Mouse (Mus musculus) adrenal gland, postnatal 14 days (tissue): ENCODE measurements around the gene Kctd20. TPM values are rescaled to one million over a fixed set of nuclear protein-coding genes. Genes with fewer than 3 reads are reported as not detected.

Experiments used
- DNase-seq: peaks from one replicate; pipeline ENCODE4 v3.0.0; 2021; ENCODE audit warnings: mixed read lengths
- long read RNA-seq, 2 experiments: library from polyadenylated mRNA; stranded (forward); transcript quantifications; one replicate each; pipeline ENCODE4 v2.0.0; 2021
- total RNA-seq: library from RNA; stranded (reverse); gene quantifications from 2 replicates; pipeline ENCODE4 v1.2.3, GENCODE M21; 2021

The Kctd20 gene
- total RNA-seq, result 71.6 and 79.3 TPM in 2 replicates
- long read RNA-seq, experiment 1, full-length matches to known transcripts, result 90 of 103 reads
- long read RNA-seq, experiment 1, partial matches to known transcripts, result 3 of 103 reads
- long read RNA-seq, experiment 1, other reads (novel, unspliced or antisense), result 10 of 103 reads
- long read RNA-seq, experiment 2, full-length matches to known transcripts, result 47 of 58 reads
- long read RNA-seq, experiment 2, partial matches to known transcripts, result 3 of 58 reads
- long read RNA-seq, experiment 2, other reads (novel, unspliced or antisense), result 8 of 58 reads

- DNase-seq, result peak; percentile 97
Observed at GRCm38 (mm10) chr17:28951831-28952799, at the start of gene Kctd20. Gene Kctd20 (plus strand): TSS chr17:28951950.

GRCm38 (mm10) chr17:28904546-28905376, 47.0 kb upstream of the Kctd20 start:
- peak; percentile 81 for DNase-seq

DNA sequence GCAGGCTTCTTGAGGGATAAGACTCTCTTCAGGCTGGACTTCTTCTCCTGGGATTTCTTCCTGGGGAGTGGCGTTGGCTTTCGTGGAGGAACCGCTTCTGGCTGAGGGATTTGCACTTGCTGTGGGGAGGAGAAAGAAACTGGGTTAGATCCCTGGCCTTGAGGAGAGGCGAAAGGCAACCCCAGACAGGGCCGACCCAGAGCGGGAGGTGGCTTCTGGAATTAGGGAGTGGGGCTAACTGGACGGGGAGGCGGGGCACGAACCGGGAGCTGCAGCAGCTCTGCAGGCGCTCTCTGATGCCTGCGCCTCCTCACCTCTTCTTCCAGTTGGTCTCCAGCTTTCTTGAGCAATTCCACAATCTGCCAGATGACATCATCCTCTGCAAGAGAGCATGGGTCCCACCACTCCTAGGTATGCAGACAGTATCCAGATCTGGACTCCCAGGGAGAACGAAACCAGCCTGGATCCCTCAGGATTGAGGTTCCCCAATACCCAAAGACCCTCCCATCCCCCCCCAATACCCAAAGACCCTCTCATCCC, 46.3 kb upstream of the Kctd20 start:
- DNase-seq, result no peak

- DNase-seq, result no peak
Observed at GRCm38 (mm10) chr17:28907959-28908358, 43.8 kb upstream of the Kctd20 start.

DNA sequence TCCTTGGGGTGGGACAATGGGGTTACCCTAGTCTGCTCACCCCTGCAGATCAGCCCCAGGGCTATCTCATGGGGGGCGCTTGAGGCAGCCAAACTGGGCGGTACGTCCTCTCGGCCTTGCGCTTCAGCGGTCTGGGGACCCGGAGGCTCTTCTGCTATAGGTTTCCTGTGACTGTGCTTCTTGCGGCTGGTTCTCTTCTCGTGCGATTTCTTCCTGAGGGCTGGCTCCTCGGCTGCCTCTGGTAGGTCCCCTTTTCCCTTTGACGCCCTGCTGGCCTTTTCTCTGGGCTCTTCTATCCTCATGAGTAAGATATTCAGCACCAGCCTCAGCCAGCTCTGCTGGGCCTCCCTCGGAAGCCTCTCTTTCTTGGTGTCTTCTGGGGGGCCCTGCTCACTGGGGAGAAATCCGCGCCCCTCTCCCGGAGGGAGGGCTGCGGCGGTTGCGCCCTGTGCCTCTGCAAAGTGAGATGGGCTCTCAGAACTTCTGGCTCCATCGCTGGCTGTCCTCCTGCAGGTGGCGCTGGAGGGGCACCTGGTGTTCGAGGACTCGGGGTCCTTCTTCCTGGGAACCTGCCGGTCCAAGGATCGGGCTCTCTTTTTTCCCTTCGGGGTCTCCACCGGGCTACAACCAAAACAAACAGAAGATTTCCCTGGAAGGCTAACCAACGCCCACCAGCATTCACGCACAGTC, 42.4 kb upstream of the Kctd20 start:
- DNase-seq, result peak; percentile 81

- DNase-seq, result no peak
Observed at GRCm38 (mm10) chr17:28910139-28910538, 41.6 kb upstream of the Kctd20 start.

- DNase-seq, result peak; percentile 58
Observed at GRCm38 (mm10) chr17:28913200-28913599, 38.5 kb upstream of the Kctd20 start.

GRCm38 (mm10) chr17:28913940-28914339, 37.8 kb upstream of the Kctd20 start:
- DNase-seq, result peak; percentile 51

- no peak for DNase-seq
Observed at GRCm38 (mm10) chr17:28915060-28915628, 36.6 kb upstream of the Kctd20 start, which contains the start of gene 4930539E08Rik. Gene 4930539E08Rik (minus strand): TSS chr17:28915324.

GRCm38 (mm10) chr17:28916520-28916919, 35.2 kb upstream of the Kctd20 start:
- no peak for DNase-seq

GRCm38 (mm10) chr17:28921086-28921485, 30.7 kb upstream of the Kctd20 start:
- peak; percentile 42 for DNase-seq

- no peak for DNase-seq
Observed at GRCm38 (mm10) chr17:28922096-28922495, 29.7 kb upstream of the Kctd20 start.

DNA sequence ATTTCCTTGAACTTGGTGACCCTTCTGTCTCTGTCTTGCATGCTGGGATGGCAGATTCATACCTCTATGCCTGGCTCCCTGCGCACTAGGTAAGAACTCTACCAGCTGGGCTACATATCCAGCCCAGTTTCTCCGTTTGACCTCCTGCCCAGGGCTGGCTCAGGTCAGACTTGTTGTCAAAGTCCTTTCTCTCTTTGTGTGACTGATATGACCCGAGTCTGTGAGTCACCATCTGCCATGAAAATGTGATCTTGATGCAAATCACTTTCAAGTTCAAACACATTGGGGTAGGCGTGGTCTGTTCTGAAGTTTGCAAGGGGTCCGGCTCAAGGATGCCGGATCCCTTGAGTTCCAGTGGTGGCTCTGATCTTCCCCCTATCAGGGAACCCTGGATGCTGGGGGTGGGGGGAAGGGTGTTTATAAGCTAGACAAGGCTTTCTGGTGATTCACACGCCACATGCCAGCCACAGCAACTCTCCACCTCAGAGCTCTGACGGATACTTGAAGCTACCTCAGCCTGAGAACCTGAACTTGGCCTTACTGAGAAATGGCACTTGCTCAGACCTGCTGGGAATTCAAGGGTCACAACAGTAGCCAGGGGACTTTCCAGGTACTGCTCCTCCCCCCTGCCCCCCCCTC, 26.7 kb upstream of the Kctd20 start:
- peak; percentile 40 for DNase-seq

DNA sequence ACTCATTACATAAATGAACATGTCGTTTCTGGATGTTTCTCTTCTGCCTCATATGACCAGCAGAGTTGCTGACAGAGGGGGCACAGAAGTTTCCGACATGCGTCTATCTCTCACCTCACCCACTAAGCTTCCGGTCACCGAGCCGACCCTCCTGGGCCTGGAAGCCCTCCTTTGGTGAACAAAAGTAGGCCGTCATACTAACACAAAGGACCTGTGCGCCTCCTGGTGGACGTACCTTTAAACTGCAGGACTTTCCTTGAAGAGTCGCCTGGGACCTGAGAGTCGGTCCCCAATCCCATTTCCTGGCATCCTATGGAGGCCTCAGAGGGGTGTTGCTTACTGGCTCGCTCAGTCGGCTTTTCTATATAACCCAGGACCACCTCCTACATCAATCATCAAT, 25.4 kb upstream of the Kctd20 start:
- peak; percentile 85 for DNase-seq

DNA sequence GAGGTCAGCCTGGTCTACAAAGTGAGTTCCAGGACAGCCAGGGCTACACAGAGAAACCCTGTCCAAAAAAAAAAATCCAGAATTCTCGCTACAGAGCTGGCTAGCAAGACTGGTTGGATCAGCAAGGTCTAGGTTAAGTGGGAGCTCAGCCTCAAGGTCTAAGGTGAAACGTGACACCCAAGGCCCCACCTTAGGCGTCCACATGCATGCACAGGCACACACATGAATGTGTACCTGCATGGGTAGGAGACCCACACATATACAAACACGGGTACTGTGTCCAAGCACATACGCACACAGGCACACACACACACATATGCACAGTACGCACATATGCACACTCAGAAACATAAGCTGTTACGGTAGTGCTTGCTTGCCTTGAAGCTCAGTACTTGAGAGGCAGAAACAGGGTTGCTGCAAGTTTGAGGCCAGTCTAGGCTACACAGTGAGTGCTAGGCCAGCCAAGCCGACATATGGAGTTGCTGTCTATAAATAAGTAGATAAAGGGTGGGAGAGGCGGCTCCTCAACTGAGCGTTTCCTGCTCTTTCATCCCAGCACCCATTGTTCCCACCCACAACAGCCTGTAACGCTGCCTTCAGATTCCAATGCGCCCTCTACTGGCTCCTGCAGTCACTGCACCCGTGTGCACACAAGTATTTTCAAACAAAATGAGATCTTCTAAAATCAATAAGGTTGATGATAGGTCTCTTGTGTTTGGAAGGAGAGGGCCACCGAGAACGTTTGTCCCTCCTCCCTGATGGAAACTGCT, 24.7 kb upstream of the Kctd20 start:
- peak; percentile 78 for DNase-seq

DNA sequence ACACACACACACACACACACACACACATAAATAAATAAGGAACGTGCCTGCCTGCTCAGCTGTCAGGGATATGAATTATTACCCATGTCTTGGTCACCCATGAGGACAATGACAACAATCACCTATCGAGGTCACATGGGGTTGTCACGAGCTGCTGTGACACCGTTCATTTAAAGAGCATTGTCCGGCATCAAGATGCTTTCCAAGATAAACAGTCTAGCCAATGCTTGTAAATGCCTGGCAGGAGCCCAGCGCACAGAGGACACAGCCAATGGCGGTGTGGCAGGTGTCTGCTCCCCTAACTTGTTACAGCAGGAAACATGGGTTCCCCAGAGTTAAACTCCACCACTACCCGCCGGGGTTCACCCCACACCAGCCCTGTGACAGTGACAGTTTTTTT, 23.7 kb upstream of the Kctd20 start:
- no peak for DNase-seq

DNA sequence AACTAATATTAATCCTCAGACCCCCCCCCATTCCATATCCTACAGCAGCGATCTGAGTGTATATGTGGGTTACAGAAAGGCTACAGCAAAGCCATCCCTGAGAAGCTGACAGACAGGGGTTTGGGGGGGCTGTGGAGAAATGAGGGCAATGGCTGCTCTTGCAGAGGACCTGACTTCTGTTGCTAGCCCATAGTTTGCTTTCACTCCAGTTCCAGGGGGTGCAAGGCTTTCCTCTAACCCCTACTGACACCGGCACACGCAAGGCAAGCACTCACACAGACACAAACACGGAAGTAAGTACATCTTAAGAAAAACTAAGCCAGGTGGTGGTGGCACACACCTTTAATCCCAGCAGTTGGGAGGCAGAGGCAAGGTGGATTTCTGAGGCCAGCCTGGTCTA, 22.4 kb upstream of the Kctd20 start:
- no peak for DNase-seq

- DNase-seq, result peak; percentile 96
Observed at GRCm38 (mm10) chr17:28930392-28931074, 21.2 kb upstream of the Kctd20 start.
